Mouse (Mus musculus) large intestine, adult 2 months (tissue): ENCODE results near the gene Duox2. TPM values are rescaled to one million over a fixed set of nuclear protein-coding genes. Genes with fewer than 3 reads are reported as not detected.

ENCODE experiments used
- DNase-seq: peaks from one replicate; pipeline ENCODE4 v3.0.0-alpha.2; 2012; ENCODE audit warnings: low read depth, low spot score
- WGBS: fragments of 180-500 bp; shearing (Covaris S2); methylation state at CpG from one replicate; pipeline ENCODE4 v1.1.7; 2018; 5-methylcytosine and 5-hydroxymethylcytosine counted together
- polyA plus RNA-seq: library from polyadenylated mRNA; depleted of rRNA; stranded (reverse); fragments of >200 nt; gene quantifications from 2 replicates; pipeline ENCODE4 v1.2.3, GENCODE M21; 2012

Gene Duox2
- polyA plus RNA-seq, 1 experiment = 133 TPM

GRCm38 (mm10) chr2:122304544-122304943, 6.3 kb upstream of the Duox2 start:
- DNase-seq = no peak
- 80% methylated on average over 6 of the region's 6 CpGs for WGBS

- 14% methylated on average over 9 of the region's 9 CpGs for WGBS
- DNase-seq = peak; percentile 61
These were observed 4.5 kb upstream of the Duox2 start for GRCm38 (mm10) chr2:122302574-122303241.

- no peak for DNase-seq
- 41% methylated on average over 23 of the region's 23 CpGs for WGBS
These were observed 3.8 kb upstream of the Duox2 start for GRCm38 (mm10) chr2:122301921-122302573.

- under 1% methylated on average over 48 of the region's 48 CpGs for WGBS
- DNase-seq = no peak
These were observed 3.1 kb upstream of the Duox2 start for GRCm38 (mm10) chr2:122301081-122301920.

- WGBS = 24% methylated on average over 14 of the region's 14 CpGs
- no peak for DNase-seq
These were observed 2.4 kb upstream of the Duox2 start for GRCm38 (mm10) chr2:122300656-122301020.

GRCm38 (mm10) chr2:122299911-122300655, 1.8 kb upstream of the Duox2 start:
- WGBS = 64% methylated on average over 14 of the region's 14 CpGs
- no peak for DNase-seq

GRCm38 (mm10) chr2:122298596-122299490, 594 bp upstream of the Duox2 start, which contains the start of gene Duoxa2:
Gene Duoxa2 (plus strand): TSS chr2:122298900.
- DNase-seq = peak; percentile 66
- 4% methylated on average over 43 of the region's 43 CpGs for WGBS

GRCm38 (mm10) chr2:122297271-122298095, 766 bp downstream of the Duox2 start:
- DNase-seq = no peak
- 2% methylated on average over 35 of the region's 35 CpGs for WGBS

GRCm38 (mm10) chr2:122294916-122295315, 3.3 kb downstream of the Duox2 start:
- DNase-seq = no peak
- 60% methylated on average over 7 of the region's 7 CpGs for WGBS

- 11% methylated on average over 7 of the region's 7 CpGs for WGBS
These were observed 12.1 kb downstream of the Duox2 start for GRCm38 (mm10) chr2:122286137-122286536.

GRCm38 (mm10) chr2:122284091-122284490, 14.2 kb downstream of the Duox2 start:
- 71% methylated on average over 9 of the region's 9 CpGs for WGBS
- DNase-seq = no peak

More at GRCm38 (mm10) chr2:122286137-122286536, 12.1 kb downstream of the Duox2 start:
- DNase-seq = no peak

- DNase-seq = no peak
- 28% methylated on average over 3 of the region's 3 CpGs for WGBS
These were observed 19.5 kb downstream of the Duox2 start for GRCm38 (mm10) chr2:122278769-122279168.

GRCm38 (mm10) chr2:122266407-122267193, 31.6 kb downstream of the Duox2 start:
- DNase-seq = peak; percentile 75
- WGBS = 27% methylated on average over 7 of the region's 7 CpGs

- DNase-seq = no peak
- 88% methylated on average over 3 of the region's 3 CpGs for WGBS
These were observed 33.6 kb downstream of the Duox2 start for GRCm38 (mm10) chr2:122264690-122265089.

GRCm38 (mm10) chr2:122260729-122261128, 37.5 kb downstream of the Duox2 start:
- WGBS = 32% methylated on average over 5 of the region's 5 CpGs
- no peak for DNase-seq

GRCm38 (mm10) chr2:122255997-122256396, 42.3 kb downstream of the Duox2 start:
- WGBS = 96% methylated on average over 5 of the region's 5 CpGs
- DNase-seq = no peak

- DNase-seq = no peak
- WGBS = 86% methylated on average over 10 of the region's 10 CpGs
These were observed 50.5 kb downstream of the Duox2 start for GRCm38 (mm10) chr2:122247786-122248185.
